Mouse (Mus musculus) CH12.LX (cell line): ENCODE data around the gene Pou2f1.

ENCODE experiments used
- BHLHE40 ChIP-seq: IDR thresholded peaks from 2 replicates; pipeline ENCODE4 v1.6.1; 2011; ENCODE audit warnings: mild to moderate bottlenecking, low read depth, low read length, improper control_type of control experiment
- CHD1 ChIP-seq: IDR thresholded peaks from 2 replicates; pipeline ENCODE4 v1.6.1; 2012; ENCODE audit warnings: low read depth, low read length, improper control_type of control experiment, inconsistent platforms
- CTCF ChIP-seq, 2 experiments: IDR thresholded peaks in 1 of 2; conservative IDR thresholded peaks in 1 of 2; 2 replicates each; pipeline ENCODE4 v1.5.1; 2011 to 2012; ENCODE audit warnings: low read depth in 2 of 2, low read length in 2 of 2, improper control_type of control experiment in 1 of 2, inconsistent platforms in 1 of 2, mild to moderate bottlenecking in 1 of 2, moderate library complexity in 1 of 2
- EP300 ChIP-seq: IDR thresholded peaks from 2 replicates; pipeline ENCODE4 v1.6.1; 2011; ENCODE audit warnings: low read length, improper control_type of control experiment
- MAX ChIP-seq: IDR thresholded peaks from 2 replicates; pipeline ENCODE4 v1.6.1; 2011; ENCODE audit warnings: low read length, improper control_type of control experiment
- MAZ ChIP-seq: IDR thresholded peaks from 2 replicates; pipeline ENCODE4 v1.6.1; 2012; ENCODE audit warnings: low read depth, mild to moderate bottlenecking, inconsistent platforms, low read length, improper control_type of control experiment, moderate library complexity

GRCm38 (mm10) chr1:165844956-165845355 is 157.5 kb downstream of the Pou2f1 start:
- TF ChIP-seq CHD1: no peak
- no peak for TF ChIP-seq BHLHE40
- no peak; the same call in 1 of the 2 replicates for TF ChIP-seq MAX
- no peak for TF ChIP-seq CTCF (conservative IDR thresholded peaks at IDR 0.05 in 1 of 2, IDR thresholded peaks at IDR 0.05 in 1 of 2; ENCODE audit: low read depth in 2 of 2, low read length in 2 of 2)
- no peak; the same call in 1 of the 2 replicates for TF ChIP-seq EP300
- TF ChIP-seq MAZ: no peak
